Comparison of ENCODE assay signal across 8 mouse cellular contexts in the genomic region with DNA sequence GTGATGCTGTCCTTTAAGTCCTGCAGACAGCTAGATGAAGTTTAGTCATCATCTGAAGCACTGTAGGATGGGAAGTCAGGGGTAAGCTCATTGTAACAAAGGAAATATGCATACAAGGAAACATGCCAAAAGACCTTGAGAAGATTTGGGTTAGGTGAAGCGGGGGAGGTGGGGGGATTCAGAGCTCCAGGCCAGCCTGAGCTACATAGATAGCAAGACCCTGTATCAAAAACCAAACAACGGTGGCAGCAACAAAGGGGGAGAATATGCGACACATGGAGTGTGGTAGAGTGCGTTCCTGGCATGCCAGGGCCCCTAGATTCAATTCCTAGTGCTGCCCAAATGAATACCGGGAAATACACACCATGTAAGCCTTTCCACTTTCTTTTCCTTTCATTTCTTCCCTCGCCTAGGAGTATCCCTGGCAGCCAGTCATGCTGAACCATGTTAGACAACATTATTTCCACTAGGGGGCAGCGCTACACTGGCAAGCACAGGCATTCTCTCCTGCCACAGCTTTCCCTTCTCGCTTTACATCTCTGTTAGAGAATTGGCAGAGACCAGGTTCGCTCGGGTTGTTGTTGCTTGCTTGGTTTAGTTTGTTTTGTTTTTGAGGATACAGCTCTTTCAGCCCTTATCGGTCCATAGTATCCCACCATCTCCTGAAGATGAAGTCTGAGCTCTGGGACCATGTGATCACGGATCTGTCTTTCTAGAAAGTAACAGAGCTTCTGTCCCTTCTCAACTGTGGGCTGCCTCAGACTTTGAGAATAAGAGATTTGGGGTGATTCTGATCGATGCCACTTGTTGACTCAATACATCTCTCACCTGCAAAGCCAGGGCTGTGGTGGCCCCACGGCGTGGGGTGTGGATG. TPM values are rescaled to one million over a fixed set of nuclear protein-coding genes. Genes with fewer than 3 reads are reported as not detected.
DNase-seq lines count a peak whose midpoint lies in the region; ATAC-seq lines count a peak whose summit lies in the region.

No protein-coding gene starts in this region.

- no peak overlapping the region for H3K27ac ChIP-seq in intestine, embryonic 14.5 days (ENCODE audit: low read depth)

- intact Hi-C loops in left cerebral cortex, postnatal 14 days (cut with DNase I): loop anchor here (5.0 kb wide), 2 partner anchors 100 to 150 kb away; no protein-coding TSS in a partner anchor

- WGBS in intestine, embryonic 14.5 days: 25% methylated on average over 15 of the region's 15 CpGs

- H3K9ac ChIP-seq in intestine, embryonic 14.5 days (ENCODE audit: low read length): no peak overlapping the region

- no peaks in the 10 kb centered on the region for H3K27me3 ChIP-seq in intestine, embryonic 14.5 days (replicated peaks; ENCODE audit: control insufficient read depth, insufficient read depth, low read length)

- peak; percentile 64; the same call in 1 of the 2 replicates for ATAC-seq in intestine, embryonic 14.5 days (replicated peaks; ENCODE audit: low FRiP score, low TSS enrichment, low read depth)
- ATAC-seq in megakaryocyte, adult 5-6 weeks (ENCODE audit: poor library complexity, severe bottlenecking): peak; percentile 80

- no peaks in the 10 kb centered on the region for H3K4me1 ChIP-seq in intestine, embryonic 14.5 days (replicated peaks; ENCODE audit: control insufficient read depth, insufficient read depth, low read length)

- H3K4me2 ChIP-seq in intestine, embryonic 14.5 days (ENCODE audit: low read length): peak overlapping the region; percentile 1; the same call in 1 of the 2 replicates

- no peaks in the 10 kb centered on the region for H3K9me3 ChIP-seq in intestine, embryonic 14.5 days (ENCODE audit: control insufficient read depth, low read length)

- H3K36me3 ChIP-seq in intestine, embryonic 14.5 days (ENCODE audit: control insufficient read depth, insufficient read depth, low read length): no peaks in the 10 kb centered on the region

- H3K4me3 ChIP-seq in intestine, embryonic 14.5 days (ENCODE audit: low read depth, low read length): no peak overlapping the region

- peak; percentile 76 for DNase-seq in A20 (ENCODE audit: low read depth, low spot score)
- DNase-seq in adrenal gland, adult 2 months: peak; percentile 61
- peak; percentile 79 for DNase-seq in embryo, embryonic 11.5 days (ENCODE audit: low read depth, low spot score)
- peak; percentile 31 to 62 for DNase-seq in gastrocnemius, postnatal 4 days (ENCODE audit: low spot score in 2 of 2)
- peak; percentile 78 for DNase-seq in intestine, embryonic 14.5 days (ENCODE audit: low spot score)
- DNase-seq in left cerebral cortex, postnatal 14 days (ENCODE audit: low spot score in 2 of 2): peak; percentile 76 to 78
- peak; percentile 75 to 78 for DNase-seq in right cerebral cortex, postnatal 10 days (ENCODE audit: low spot score in 2 of 2)

RNA-seq across cellular contexts. Expression of a gene that starts 20.9 kb away (rescaled TPM):
- total RNA-seq in adrenal gland, adult 2 months (2021): 10 to 100 TPM; 78.6 to 92.2 TPM
- polyA plus RNA-seq in adrenal gland, adult 2 months (2012; rRNA removed): 32.1 and 48.1 TPM in 2 replicates
- total RNA-seq in gastrocnemius, postnatal 4 days (2021): 10 to 100 TPM; 87.6 to 90.8 TPM
- polyA plus RNA-seq in intestine, embryonic 14.5 days (2014; fragmentation: Nextera tagmentation; extraction: Ambion mirVana): 168 and 173 TPM in 2 replicates
- 100 to 1,000 TPM; 152 to 156 TPM for total RNA-seq in left cerebral cortex, postnatal 14 days (2021)
- total RNA-seq in megakaryocyte, adult 5-6 weeks (2015): 38.2 and 39.9 TPM in 2 replicates
- 80.8 and 84.3 TPM in 2 replicates for total RNA-seq in megakaryocyte, adult 5-6 weeks (2017)

RNA-seq across cellular contexts. Expression of a gene that starts 24.2 kb away (rescaled TPM):
- total RNA-seq in adrenal gland, adult 2 months (2021): 1 to 10 TPM; 6.2 to 6.4 TPM
- polyA plus RNA-seq in adrenal gland, adult 2 months (2012; rRNA removed): 0.68 and 0.97 TPM in 2 replicates
- 1 to 10 TPM; 5.5 to 5.8 TPM for total RNA-seq in gastrocnemius, postnatal 4 days (2021)
- polyA plus RNA-seq in intestine, embryonic 14.5 days (2014; fragmentation: Nextera tagmentation; extraction: Ambion mirVana): 9.9 and 12.7 TPM in 2 replicates
- total RNA-seq in left cerebral cortex, postnatal 14 days (2021): 10 to 100 TPM; 29.9 to 32.5 TPM
- total RNA-seq in megakaryocyte, adult 5-6 weeks (2015): 3.5 and 7.0 TPM in 2 replicates
- total RNA-seq in megakaryocyte, adult 5-6 weeks (2017): 4.9 and 14.4 TPM in 2 replicates

RNA-seq across cellular contexts. Expression of a gene that starts 44.5 kb away (rescaled TPM):
- total RNA-seq in adrenal gland, adult 2 months (2021): 10 to 100 TPM in 1 of 2 experiments, 1 to 10 TPM in 1; 9.2 to 13.1 TPM
- polyA plus RNA-seq in adrenal gland, adult 2 months (2012; rRNA removed): 24.8 and 28.8 TPM in 2 replicates
- total RNA-seq in gastrocnemius, postnatal 4 days (2021): 1 to 10 TPM; 9.2 to 9.3 TPM
- polyA plus RNA-seq in intestine, embryonic 14.5 days (2014; fragmentation: Nextera tagmentation; extraction: Ambion mirVana): 5.6 and 6.7 TPM in 2 replicates
- total RNA-seq in left cerebral cortex, postnatal 14 days (2021): 1 to 10 TPM; 3.0 to 3.2 TPM
- total RNA-seq in megakaryocyte, adult 5-6 weeks (2015): 10.8 and 11.1 TPM in 2 replicates
- 12.2 and 18.5 TPM in 2 replicates for total RNA-seq in megakaryocyte, adult 5-6 weeks (2017)
